Mouse (Mus musculus) inflammation-experienced regulatory T-cells, adult 16 weeks (primary cell): Measurements from ENCODE around the gene Sctr. TPM values are rescaled to one million over a fixed set of nuclear protein-coding genes. Genes with fewer than 3 reads are reported as not detected.

ENCODE experiments used
- polyA plus RNA-seq: library from polyadenylated mRNA; unstranded; fragments of 100-300 nt; shearing (Covaris generic); gene quantifications from one replicate; pipeline ENCODE4 v1.2.1, GENCODE M21; 2017

Gene Sctr
- 0.15 TPM for polyA plus RNA-seq

GRCm38 (mm10) chr1:120006844-120007790, at the start of gene Sctr:
TSS of gene Sctr (plus strand) at chr1:120006894.

GRCm38 (mm10) chr1:119996798-119997581, 9.7 kb upstream of the Sctr start, which contains the start of gene Cfap221:
TSS of gene Cfap221 (minus strand) at chr1:119997234.

DNA sequence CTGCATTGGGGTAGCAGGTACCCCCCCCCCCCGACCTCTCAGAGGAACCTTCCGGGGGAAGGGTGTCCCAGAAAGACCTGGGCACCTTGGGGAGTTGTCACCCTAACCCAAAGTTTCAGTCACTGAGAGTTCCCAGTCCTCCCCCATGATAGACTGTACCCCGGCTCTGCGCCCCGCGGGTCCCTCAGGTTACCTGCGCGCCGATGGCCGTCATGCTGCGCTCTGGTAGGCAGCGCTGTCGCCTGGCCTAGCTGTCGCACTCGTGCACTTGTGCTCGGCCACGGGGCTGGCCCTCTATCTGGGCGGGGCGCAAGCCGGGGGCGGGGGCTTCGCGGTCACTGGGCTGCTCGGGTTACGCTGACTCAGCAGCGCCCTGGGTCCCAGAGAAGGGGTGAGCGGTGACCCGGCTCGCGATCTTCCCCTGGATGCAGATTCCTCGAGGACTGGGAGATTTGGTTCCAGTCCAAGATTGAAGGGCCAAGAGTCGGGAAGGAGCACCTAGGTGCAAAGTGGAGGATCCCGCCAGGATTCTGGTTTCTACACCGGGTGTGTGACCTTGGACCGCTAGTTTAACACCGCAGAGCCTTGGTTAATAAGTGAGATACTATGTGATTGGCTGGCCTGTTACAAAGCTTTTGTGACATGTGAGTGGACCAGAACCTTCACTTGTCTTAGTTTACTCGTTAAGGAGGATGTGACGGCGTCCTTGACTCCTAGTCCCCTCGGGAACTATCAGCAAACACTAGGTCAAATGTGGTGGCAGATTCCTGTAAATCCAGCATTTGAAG, 67.0 kb downstream of the Sctr start, which contains the start of gene Tmem37:
Gene Tmem37, minus strand, starts transcription at position 556 of the 788 bp plus-strand sequence.

Other genes starting within 250 kb of the Sctr start
- gene Ptpn4, start 169.3 kb upstream of the Sctr start, polyA plus RNA-seq = 12.0 TPM
- 6.9 TPM for gene Tmem177, start 93.7 kb upstream of the Sctr start, polyA plus RNA-seq
- not detected for gene Cfap221, start 9.7 kb upstream of the Sctr start, polyA plus RNA-seq
- gene Tmem37, start 67.2 kb downstream of the Sctr start, polyA plus RNA-seq = 2.7 TPM
- 195 TPM for gene Dbi, start 114.2 kb downstream of the Sctr start, polyA plus RNA-seq
- 23.9 TPM for gene 3110009E18Rik, start 114.3 kb downstream of the Sctr start, polyA plus RNA-seq